Mouse (Mus musculus): ENCODE results near the gene Lrrc4. TPM values are rescaled to one million over a fixed set of nuclear protein-coding genes. Genes with fewer than 3 reads are reported as not detected.
A peak's percentile ranks its signal among the peaks of the same experiment; 100 is the strongest.

The Lrrc4 gene
- polyA plus RNA-seq, 1 experiment from 2014 or later, result 6.7 TPM

GRCm38 (mm10) chr6:28857198-28858180 lies 25.9 kb upstream of the Lrrc4 start:
- peaks cover 25% of the 10 kb centered on the region for H3K4me1 ChIP-seq (ENCODE audit: control insufficient read depth, insufficient read depth, low read length)
- 69% methylated on average over 2 of the region's 2 CpGs for WGBS
- no peak overlapping the region for H3K4me3 ChIP-seq (ENCODE audit: low read depth, low read length)
- no peak overlapping the region for H3K4me2 ChIP-seq (ENCODE audit: low read length)
- no peaks in the 10 kb centered on the region for H3K27me3 ChIP-seq (ENCODE audit: control insufficient read depth, insufficient read depth, low read depth, low read length)
- H3K9ac ChIP-seq (ENCODE audit: low read depth, low read length), result no peak overlapping the region
- H3K9me3 ChIP-seq (replicated peaks; ENCODE audit: control insufficient read depth, low read length, poor library complexity, severe bottlenecking), result no peaks in the 10 kb centered on the region
- H3K27ac ChIP-seq (ENCODE audit: low read length), result no peak overlapping the region
- no peaks in the 10 kb centered on the region for H3K36me3 ChIP-seq (ENCODE audit: control insufficient read depth, insufficient read depth, low read length)
- ATAC-seq, result no peak

- WGBS, result 90% methylated on average over 4 of the region's 4 CpGs
- ATAC-seq, result no peak
- H3K4me3 ChIP-seq (ENCODE audit: low read depth, low read length), result no peak overlapping the region
Observed at GRCm38 (mm10) chr6:28856789-28857188, 25.2 kb upstream of the Lrrc4 start.

DNA sequence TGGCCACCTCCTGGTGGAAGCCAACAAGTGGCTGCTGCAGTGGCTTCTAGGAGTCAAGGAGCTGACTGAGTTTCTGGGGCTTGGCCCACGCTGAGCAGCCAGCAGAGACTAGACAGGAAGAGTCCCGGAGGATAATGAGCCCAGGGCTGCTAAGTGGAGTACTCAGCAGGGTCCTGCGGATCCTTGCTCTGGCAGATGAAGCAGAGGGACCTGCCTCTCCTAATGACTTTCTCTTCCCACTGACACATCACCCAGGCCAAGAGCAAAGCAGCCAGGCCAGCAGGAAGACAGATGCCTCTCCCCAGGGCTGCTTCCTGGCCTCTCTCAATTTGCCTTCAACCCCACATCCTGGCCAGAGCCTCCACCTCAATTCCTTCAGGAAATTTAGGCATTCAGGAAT lies 23.9 kb upstream of the Lrrc4 start:
- Histone ChIP-seq H3K4me2 (ENCODE audit: low read length) (no peak overlapping the region), H3K36me3 (ENCODE audit: control insufficient read depth, insufficient read depth, low read length) (no peaks in the 10 kb centered on the region), H3K4me3 (ENCODE audit: low read depth, low read length) (no peak overlapping the region), H3K9me3 (replicated peaks; ENCODE audit: control insufficient read depth, low read length, poor library complexity, severe bottlenecking) (no peaks in the 10 kb centered on the region), H3K9ac (ENCODE audit: low read depth, low read length) (no peak overlapping the region), H3K4me1 (ENCODE audit: control insufficient read depth, insufficient read depth, low read length) (peaks cover 26% of the 10 kb centered on the region), H3K27ac (ENCODE audit: low read length) (no peak overlapping the region), H3K27me3 (ENCODE audit: control insufficient read depth, insufficient read depth, low read depth, low read length) (no peaks in the 10 kb centered on the region)
- 24% methylated on average over 3 of the region's 3 CpGs for WGBS
- ATAC-seq, result no peak

More at GRCm38 (mm10) chr6:28856789-28857188, 25.2 kb upstream of the Lrrc4 start:
- H3K4me1 ChIP-seq (ENCODE audit: control insufficient read depth, insufficient read depth, low read length), result peaks cover 26% of the 10 kb centered on the region
- H3K4me2 ChIP-seq (ENCODE audit: low read length), result no peak overlapping the region
- H3K27ac ChIP-seq (ENCODE audit: low read length), result no peak overlapping the region
- no peaks in the 10 kb centered on the region for H3K27me3 ChIP-seq (ENCODE audit: control insufficient read depth, insufficient read depth, low read depth, low read length)
- H3K36me3 ChIP-seq (ENCODE audit: control insufficient read depth, insufficient read depth, low read length), result no peaks in the 10 kb centered on the region
- H3K9ac ChIP-seq (ENCODE audit: low read depth, low read length), result no peak overlapping the region
- H3K9me3 ChIP-seq (replicated peaks; ENCODE audit: control insufficient read depth, low read length, poor library complexity, severe bottlenecking), result no peaks in the 10 kb centered on the region

DNA sequence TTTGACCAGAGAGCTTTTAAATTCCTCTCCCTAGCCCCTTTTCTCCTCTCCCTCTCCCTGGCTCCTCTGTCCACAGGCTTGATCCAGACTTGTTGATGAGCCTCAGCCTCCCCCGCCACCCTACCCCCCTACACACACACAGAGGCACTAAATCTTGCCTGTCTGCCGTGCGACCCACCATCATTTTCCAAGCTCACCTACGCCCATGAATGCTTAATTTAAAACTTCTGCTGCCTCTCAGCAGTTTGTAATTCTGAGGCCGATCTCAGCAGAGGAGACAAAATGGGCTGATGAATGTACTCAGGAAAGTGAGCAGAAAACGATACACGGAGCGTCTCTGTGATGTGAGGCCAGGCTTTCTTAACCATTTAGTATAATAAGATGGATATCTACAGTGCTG lies 23.1 kb upstream of the Lrrc4 start:
- Histone ChIP-seq H3K36me3 (ENCODE audit: control insufficient read depth, insufficient read depth, low read length) (no peaks in the 10 kb centered on the region), H3K27ac (ENCODE audit: low read length) (no peak overlapping the region)

DNA sequence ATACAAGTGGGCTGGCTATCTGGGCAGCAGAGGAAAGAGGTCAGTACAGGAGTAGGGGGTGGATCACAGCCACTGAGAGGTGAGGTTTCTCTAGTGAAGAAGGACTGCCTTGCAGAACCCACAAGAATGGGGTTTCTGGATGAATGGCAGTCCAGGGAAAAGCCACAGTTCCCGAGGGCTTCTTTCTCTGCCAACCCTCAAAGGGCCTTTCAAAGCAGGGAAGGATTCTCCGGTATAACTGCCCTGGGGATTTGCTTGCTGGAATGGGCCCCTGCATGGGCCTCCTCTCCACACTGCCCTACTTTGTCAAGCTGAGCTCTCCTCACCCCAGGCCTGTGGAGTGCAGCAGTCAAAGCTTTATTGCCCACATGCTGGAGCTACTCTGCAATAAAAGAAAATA lies 22.1 kb upstream of the Lrrc4 start:
- no peak for ATAC-seq
- Histone ChIP-seq H3K27me3 (ENCODE audit: control insufficient read depth, insufficient read depth, low read depth, low read length) (no peaks in the 10 kb centered on the region), H3K4me2 (ENCODE audit: low read length) (no peak overlapping the region), H3K36me3 (ENCODE audit: control insufficient read depth, insufficient read depth, low read length) (no peaks in the 10 kb centered on the region), H3K9me3 (replicated peaks; ENCODE audit: control insufficient read depth, low read length, poor library complexity, severe bottlenecking) (no peaks in the 10 kb centered on the region), H3K9ac (ENCODE audit: low read depth, low read length) (no peak overlapping the region), H3K4me3 (ENCODE audit: low read depth, low read length) (no peak overlapping the region), H3K4me1 (ENCODE audit: control insufficient read depth, insufficient read depth, low read length) (peaks cover 32% of the 10 kb centered on the region), H3K27ac (ENCODE audit: low read length) (peak overlapping the region; percentile 69; the same call in 1 of the 2 replicates)
- 5% methylated on average over 2 of the region's 2 CpGs for WGBS

More for the DNA sequence above, 23.1 kb upstream of the Lrrc4 start:
- Histone ChIP-seq H3K4me3 (ENCODE audit: low read depth, low read length) (no peak overlapping the region), H3K9ac (ENCODE audit: low read depth, low read length) (no peak overlapping the region), H3K4me1 (ENCODE audit: control insufficient read depth, insufficient read depth, low read length) (peaks cover 24% of the 10 kb centered on the region), H3K27me3 (ENCODE audit: control insufficient read depth, insufficient read depth, low read depth, low read length) (no peaks in the 10 kb centered on the region), H3K9me3 (replicated peaks; ENCODE audit: control insufficient read depth, low read length, poor library complexity, severe bottlenecking) (no peaks in the 10 kb centered on the region), H3K4me2 (ENCODE audit: low read length) (no peak overlapping the region)
- 52% methylated on average over 8 of the region's 8 CpGs for WGBS
- no peak; the same call in 1 of the 2 replicates for ATAC-seq

GRCm38 (mm10) chr6:28853164-28853563 lies 21.6 kb upstream of the Lrrc4 start:
- Histone ChIP-seq H3K27me3 (ENCODE audit: control insufficient read depth, insufficient read depth, low read depth, low read length) (no peaks in the 10 kb centered on the region), H3K36me3 (ENCODE audit: control insufficient read depth, insufficient read depth, low read length) (no peaks in the 10 kb centered on the region), H3K4me2 (ENCODE audit: low read length) (no peak overlapping the region), H3K4me1 (ENCODE audit: control insufficient read depth, insufficient read depth, low read length) (peaks cover 33% of the 10 kb centered on the region), H3K4me3 (ENCODE audit: low read depth, low read length) (no peak overlapping the region), H3K9ac (ENCODE audit: low read depth, low read length) (no peak overlapping the region), H3K9me3 (replicated peaks; ENCODE audit: control insufficient read depth, low read length, poor library complexity, severe bottlenecking) (no peaks in the 10 kb centered on the region), H3K27ac (ENCODE audit: low read length) (peak overlapping the region; percentile 69)
- ATAC-seq, result no peak
- WGBS, result 25% methylated on average over 3 of the region's 3 CpGs

DNA sequence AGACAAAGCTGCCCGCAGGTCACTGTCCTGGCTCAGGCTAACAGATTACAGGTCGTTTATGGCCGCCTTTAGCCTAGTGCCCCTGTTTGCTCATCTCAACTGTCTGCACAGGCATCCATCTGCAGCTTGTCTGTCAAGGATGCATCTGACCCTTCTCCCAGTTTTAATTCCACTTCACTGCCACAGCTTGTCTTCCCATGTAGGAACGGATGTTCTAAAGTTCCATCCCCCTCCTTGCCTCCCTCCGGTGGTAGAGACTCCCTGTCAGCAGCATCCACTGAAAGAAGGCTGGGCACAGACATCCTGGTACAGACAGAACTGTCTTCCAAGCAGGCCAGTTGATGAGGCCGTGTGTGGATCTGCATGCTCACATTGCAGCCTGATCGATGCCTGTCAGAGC lies 20.8 kb upstream of the Lrrc4 start:
- Histone ChIP-seq H3K4me3 (ENCODE audit: low read depth, low read length) (no peak overlapping the region), H3K4me2 (ENCODE audit: low read length) (no peak overlapping the region), H3K27me3 (ENCODE audit: control insufficient read depth, insufficient read depth, low read depth, low read length) (no peaks in the 10 kb centered on the region), H3K4me1 (ENCODE audit: control insufficient read depth, insufficient read depth, low read length) (peaks cover 37% of the 10 kb centered on the region), H3K36me3 (ENCODE audit: control insufficient read depth, insufficient read depth, low read length) (no peaks in the 10 kb centered on the region), H3K9ac (ENCODE audit: low read depth, low read length) (no peak overlapping the region), H3K27ac (ENCODE audit: low read length) (no peak overlapping the region), H3K9me3 (replicated peaks; ENCODE audit: control insufficient read depth, low read length, poor library complexity, severe bottlenecking) (no peaks in the 10 kb centered on the region)
- WGBS, result 59% methylated on average over 7 of the region's 7 CpGs
- no peak for ATAC-seq

- ATAC-seq, result no peak
- no peaks in the 10 kb centered on the region for H3K36me3 ChIP-seq (ENCODE audit: control insufficient read depth, insufficient read depth, low read length)
- WGBS, result 90% methylated on average over 9 of the region's 9 CpGs
- H3K27ac ChIP-seq (ENCODE audit: low read length), result no peak overlapping the region
- no peak overlapping the region for H3K4me2 ChIP-seq (ENCODE audit: low read length)
- H3K4me1 ChIP-seq (ENCODE audit: control insufficient read depth, insufficient read depth, low read length), result peaks cover 38% of the 10 kb centered on the region
- no peak overlapping the region for H3K4me3 ChIP-seq (ENCODE audit: low read depth, low read length)
- H3K9ac ChIP-seq (ENCODE audit: low read depth, low read length), result no peak overlapping the region
- H3K9me3 ChIP-seq (replicated peaks; ENCODE audit: control insufficient read depth, low read length, poor library complexity, severe bottlenecking), result no peaks in the 10 kb centered on the region
- no peaks in the 10 kb centered on the region for H3K27me3 ChIP-seq (ENCODE audit: control insufficient read depth, insufficient read depth, low read depth, low read length)
Observed at GRCm38 (mm10) chr6:28850326-28850900, 18.9 kb upstream of the Lrrc4 start.

- H3K9ac ChIP-seq (ENCODE audit: low read depth, low read length), result no peak overlapping the region
- no peak overlapping the region for H3K4me3 ChIP-seq (ENCODE audit: low read depth, low read length)
- no peak for ATAC-seq
- H3K27me3 ChIP-seq (ENCODE audit: control insufficient read depth, insufficient read depth, low read depth, low read length), result no peaks in the 10 kb centered on the region
- H3K9me3 ChIP-seq (replicated peaks; ENCODE audit: control insufficient read depth, low read length, poor library complexity, severe bottlenecking), result no peaks in the 10 kb centered on the region
- no peaks in the 10 kb centered on the region for H3K36me3 ChIP-seq (ENCODE audit: control insufficient read depth, insufficient read depth, low read length)
- H3K4me2 ChIP-seq (ENCODE audit: low read length), result no peak overlapping the region
- H3K4me1 ChIP-seq (ENCODE audit: control insufficient read depth, insufficient read depth, low read length), result peaks cover 34% of the 10 kb centered on the region
- H3K27ac ChIP-seq (ENCODE audit: low read length), result no peak overlapping the region
- 36% methylated on average over 3 of the region's 3 CpGs for WGBS
Observed at GRCm38 (mm10) chr6:28849317-28849716, 17.8 kb upstream of the Lrrc4 start.

Measured in midbrain, embryonic 16.5 days (tissue).